Mouse (Mus musculus): Measurements from ENCODE around the gene Kcnj6. TPM values are rescaled to one million over a fixed set of nuclear protein-coding genes. Genes with fewer than 3 reads are reported as not detected.

The Kcnj6 gene
- polyA plus RNA-seq, 1 experiment from 2014 or later = 0.17 TPM

- no peaks in the 10 kb centered on the region for H3K27me3 ChIP-seq (replicated peaks; ENCODE audit: control insufficient read depth, insufficient read depth, low read length)
- H3K27ac ChIP-seq (ENCODE audit: low read length) = no peak overlapping the region
- WGBS = 87% methylated on average over 6 of the region's 6 CpGs
- H3K4me2 ChIP-seq (ENCODE audit: low read depth, low read length) = no peak overlapping the region
- no peak overlapping the region for H3K4me3 ChIP-seq (ENCODE audit: low read length)
- no peaks in the 10 kb centered on the region for H3K4me1 ChIP-seq (ENCODE audit: control insufficient read depth, insufficient read depth, low read length)
- no peak overlapping the region for H3K9ac ChIP-seq (ENCODE audit: low read depth, low read length)
- no peaks in the 10 kb centered on the region for H3K9me3 ChIP-seq (ENCODE audit: control insufficient read depth, low read length)
- H3K36me3 ChIP-seq (ENCODE audit: control insufficient read depth, insufficient read depth, low read length) = no peaks in the 10 kb centered on the region
- ATAC-seq = no peak
Observed at GRCm38 (mm10) chr16:94956410-94956809, 41.1 kb downstream of the Kcnj6 start.

- Histone ChIP-seq H3K4me1 (ENCODE audit: control insufficient read depth, insufficient read depth, low read length) (no peaks in the 10 kb centered on the region), H3K4me2 (ENCODE audit: low read depth, low read length) (no peak overlapping the region), H3K27me3 (replicated peaks; ENCODE audit: control insufficient read depth, insufficient read depth, low read length) (no peaks in the 10 kb centered on the region), H3K9me3 (ENCODE audit: control insufficient read depth, low read length) (no peaks in the 10 kb centered on the region), H3K36me3 (ENCODE audit: control insufficient read depth, insufficient read depth, low read length) (no peaks in the 10 kb centered on the region), H3K9ac (ENCODE audit: low read depth, low read length) (no peak overlapping the region), H3K4me3 (ENCODE audit: low read length) (no peak overlapping the region), H3K27ac (ENCODE audit: low read length) (no peak overlapping the region)
- 76% methylated on average over 1 of the region's 1 CpGs for WGBS
- no peak for ATAC-seq
Observed at GRCm38 (mm10) chr16:94953294-94953693, 44.2 kb downstream of the Kcnj6 start.

GRCm38 (mm10) chr16:94949172-94949571 is 48.3 kb downstream of the Kcnj6 start:
- 87% methylated on average over 7 of the region's 7 CpGs for WGBS
- Histone ChIP-seq H3K36me3 (ENCODE audit: control insufficient read depth, insufficient read depth, low read length) (no peaks in the 10 kb centered on the region), H3K4me2 (ENCODE audit: low read depth, low read length) (no peak overlapping the region)

GRCm38 (mm10) chr16:94946848-94947247 is 50.7 kb downstream of the Kcnj6 start:
- H3K9me3 ChIP-seq (ENCODE audit: control insufficient read depth, low read length) = no peaks in the 10 kb centered on the region
- no peak overlapping the region for H3K9ac ChIP-seq (ENCODE audit: low read depth, low read length)
- no peaks in the 10 kb centered on the region for H3K4me1 ChIP-seq (ENCODE audit: control insufficient read depth, insufficient read depth, low read length)
- no peaks in the 10 kb centered on the region for H3K36me3 ChIP-seq (ENCODE audit: control insufficient read depth, insufficient read depth, low read length)
- H3K27ac ChIP-seq (ENCODE audit: low read length) = no peak overlapping the region
- no peaks in the 10 kb centered on the region for H3K27me3 ChIP-seq (replicated peaks; ENCODE audit: control insufficient read depth, insufficient read depth, low read length)
- H3K4me3 ChIP-seq (ENCODE audit: low read length) = no peak overlapping the region
- ATAC-seq = no peak
- WGBS = 55% methylated on average over 5 of the region's 5 CpGs
- H3K4me2 ChIP-seq (ENCODE audit: low read depth, low read length) = no peak overlapping the region

More at GRCm38 (mm10) chr16:94949172-94949571, 48.3 kb downstream of the Kcnj6 start:
- Histone ChIP-seq H3K9ac (ENCODE audit: low read depth, low read length) (no peak overlapping the region), H3K9me3 (ENCODE audit: control insufficient read depth, low read length) (no peaks in the 10 kb centered on the region), H3K4me3 (ENCODE audit: low read length) (no peak overlapping the region), H3K4me1 (ENCODE audit: control insufficient read depth, insufficient read depth, low read length) (no peaks in the 10 kb centered on the region), H3K27me3 (replicated peaks; ENCODE audit: control insufficient read depth, insufficient read depth, low read length) (no peaks in the 10 kb centered on the region), H3K27ac (ENCODE audit: low read length) (no peak overlapping the region)
- no peak for ATAC-seq

- Histone ChIP-seq H3K27ac (ENCODE audit: low read length) (no peak overlapping the region), H3K27me3 (replicated peaks; ENCODE audit: control insufficient read depth, insufficient read depth, low read length) (no peaks in the 10 kb centered on the region), H3K4me2 (ENCODE audit: low read depth, low read length) (no peak overlapping the region), H3K9me3 (ENCODE audit: control insufficient read depth, low read length) (no peaks in the 10 kb centered on the region), H3K4me1 (ENCODE audit: control insufficient read depth, insufficient read depth, low read length) (peaks cover 4% of the 10 kb centered on the region; the same call in 1 of the 2 replicates), H3K36me3 (ENCODE audit: control insufficient read depth, insufficient read depth, low read length) (no peaks in the 10 kb centered on the region), H3K4me3 (ENCODE audit: low read length) (no peak overlapping the region), H3K9ac (ENCODE audit: low read depth, low read length) (no peak overlapping the region)
- WGBS = 81% methylated on average over 8 of the region's 8 CpGs
- no peak for ATAC-seq
Observed at GRCm38 (mm10) chr16:94932702-94933101, 64.8 kb downstream of the Kcnj6 start.

- ATAC-seq = no peak
- no peaks in the 10 kb centered on the region for H3K36me3 ChIP-seq (ENCODE audit: control insufficient read depth, insufficient read depth, low read length)
- H3K4me1 ChIP-seq (ENCODE audit: control insufficient read depth, insufficient read depth, low read length) = peaks cover 4% of the 10 kb centered on the region; the same call in 1 of the 2 replicates
- no peak overlapping the region for H3K9ac ChIP-seq (ENCODE audit: low read depth, low read length)
- WGBS = 7% methylated on average over 21 of the region's 21 CpGs
- no peaks in the 10 kb centered on the region for H3K9me3 ChIP-seq (ENCODE audit: control insufficient read depth, low read length)
- no peaks in the 10 kb centered on the region for H3K27me3 ChIP-seq (replicated peaks; ENCODE audit: control insufficient read depth, insufficient read depth, low read length)
- no peak overlapping the region for H3K4me2 ChIP-seq (ENCODE audit: low read depth, low read length)
- H3K4me3 ChIP-seq (ENCODE audit: low read length) = no peak overlapping the region
- H3K27ac ChIP-seq (ENCODE audit: low read length) = no peak overlapping the region
Observed at GRCm38 (mm10) chr16:94931343-94932301, 65.9 kb downstream of the Kcnj6 start.

- Histone ChIP-seq H3K36me3 (ENCODE audit: control insufficient read depth, insufficient read depth, low read length) (no peaks in the 10 kb centered on the region), H3K9me3 (ENCODE audit: control insufficient read depth, low read length) (no peaks in the 10 kb centered on the region), H3K4me3 (ENCODE audit: low read length) (no peak overlapping the region), H3K27me3 (replicated peaks; ENCODE audit: control insufficient read depth, insufficient read depth, low read length) (no peaks in the 10 kb centered on the region), H3K4me1 (ENCODE audit: control insufficient read depth, insufficient read depth, low read length) (no peaks in the 10 kb centered on the region), H3K9ac (ENCODE audit: low read depth, low read length) (no peak overlapping the region), H3K4me2 (ENCODE audit: low read depth, low read length) (no peak overlapping the region), H3K27ac (ENCODE audit: low read length) (no peak overlapping the region)
- 22% methylated on average over 6 of the region's 6 CpGs for WGBS
- ATAC-seq = no peak
Observed at GRCm38 (mm10) chr16:94925364-94925763, 72.1 kb downstream of the Kcnj6 start.

- Histone ChIP-seq H3K27me3 (replicated peaks; ENCODE audit: control insufficient read depth, insufficient read depth, low read length) (no peaks in the 10 kb centered on the region), H3K4me1 (ENCODE audit: control insufficient read depth, insufficient read depth, low read length) (no peaks in the 10 kb centered on the region)
- WGBS = 84% methylated on average over 5 of the region's 5 CpGs
Observed at GRCm38 (mm10) chr16:94919177-94919576, 78.3 kb downstream of the Kcnj6 start.

GRCm38 (mm10) chr16:94906026-94906425 is 91.5 kb downstream of the Kcnj6 start:
- Histone ChIP-seq H3K4me1 (ENCODE audit: control insufficient read depth, insufficient read depth, low read length) (no peaks in the 10 kb centered on the region), H3K9me3 (ENCODE audit: control insufficient read depth, low read length) (no peaks in the 10 kb centered on the region), H3K27me3 (replicated peaks; ENCODE audit: control insufficient read depth, insufficient read depth, low read length) (no peaks in the 10 kb centered on the region), H3K4me3 (ENCODE audit: low read length) (no peak overlapping the region), H3K36me3 (ENCODE audit: control insufficient read depth, insufficient read depth, low read length) (no peaks in the 10 kb centered on the region), H3K4me2 (ENCODE audit: low read depth, low read length) (no peak overlapping the region), H3K27ac (ENCODE audit: low read length) (no peak overlapping the region), H3K9ac (ENCODE audit: low read depth, low read length) (no peak overlapping the region)
- WGBS = 91% methylated on average over 4 of the region's 4 CpGs
- no peak for ATAC-seq

More at GRCm38 (mm10) chr16:94919177-94919576, 78.3 kb downstream of the Kcnj6 start:
- no peak overlapping the region for H3K4me2 ChIP-seq (ENCODE audit: low read depth, low read length)
- H3K9ac ChIP-seq (ENCODE audit: low read depth, low read length) = no peak overlapping the region
- ATAC-seq = no peak
- no peaks in the 10 kb centered on the region for H3K36me3 ChIP-seq (ENCODE audit: control insufficient read depth, insufficient read depth, low read length)
- H3K4me3 ChIP-seq (ENCODE audit: low read length) = no peak overlapping the region
- H3K27ac ChIP-seq (ENCODE audit: low read length) = no peak overlapping the region
- no peaks in the 10 kb centered on the region for H3K9me3 ChIP-seq (ENCODE audit: control insufficient read depth, low read length)
